Mouse (Mus musculus) liver, adult 2 months (tissue): ENCODE measurements at regions not wholly inside any gene's neighbourhood (a gene's known extent, or its start where the extent isn't known, plus 50 kb on each side); places are given as distances from the start of the nearest gene placed in this dataset.

Source experiments
- DNase-seq: peaks from one replicate; pipeline ENCODE4 v3.0.0-alpha.2; 2011; ENCODE audit warnings: low read depth, low spot score; ENCODE audit errors: extremely low read depth
- H3K27ac ChIP-seq: fragments of 200-500 bp; replicated peaks from 2 replicates; pipeline ENCODE4 v1.5.1; 2012; ENCODE audit warnings: low read depth, mild to moderate bottlenecking, control low read depth, inconsistent platforms, low read length; ENCODE audit not compliant: insufficient read depth
- H3K27me3 ChIP-seq: fragments of 200-500 bp; 2 replicates; pipeline ENCODE4 v1.6.1; 2012; ENCODE audit warnings: mild to moderate bottlenecking, moderate library complexity, low read length, inconsistent platforms; ENCODE audit not compliant: control insufficient read depth, insufficient read depth
- H3K36me3 ChIP-seq: fragments of 200-500 bp; 2 replicates; pipeline ENCODE4 v1.6.1; 2012; ENCODE audit warnings: low read length, inconsistent platforms; ENCODE audit not compliant: control insufficient read depth, insufficient read depth
- H3K4me1 ChIP-seq: fragments of 200-500 bp; 2 replicates; pipeline ENCODE4 v1.6.1; 2011; ENCODE audit warnings: low read length; ENCODE audit not compliant: control insufficient read depth, insufficient read depth
- H3K4me3 ChIP-seq: fragments of 200-500 bp; 2 replicates; pipeline ENCODE4 v1.5.1; 2011; ENCODE audit warnings: low read depth, mild to moderate bottlenecking, control low read depth, low read length, moderate library complexity; ENCODE audit not compliant: insufficient read depth
- H3K79me2 ChIP-seq: fragments of 200-500 bp; 2 replicates; pipeline ENCODE4 v1.6.1; 2012; ENCODE audit warnings: inconsistent platforms, mild to moderate bottlenecking, low read length, moderate library complexity; ENCODE audit not compliant: control insufficient read depth, insufficient read depth
- H3K9ac ChIP-seq: fragments of 200-500 bp; 2 replicates; pipeline ENCODE4 v1.6.1; 2012; ENCODE audit warnings: low read depth, mild to moderate bottlenecking, control low read depth, inconsistent platforms, low read length
- CTCF ChIP-seq: fragments of 200-500 bp; IDR thresholded peaks from 2 replicates; pipeline ENCODE4 v1.5.1; 2011; ENCODE audit warnings: low read depth, low read length, control low read depth
- POLR2A ChIP-seq: fragments of 200-500 bp; IDR thresholded peaks from 2 replicates; pipeline ENCODE4 v1.6.1; 2011; ENCODE audit warnings: low read length, control low read depth; ENCODE audit not compliant: insufficient read depth; ENCODE audit errors: extremely low read depth
- WGBS: fragments of 180-500 bp; shearing (Covaris S2); methylation state at CpG from one replicate; pipeline ENCODE4 v1.1.7; 2018; 5-methylcytosine and 5-hydroxymethylcytosine counted together

- H3K36me3 ChIP-seq, result no peaks in the 10 kb centered on the region
- H3K79me2 ChIP-seq, result no peaks in the 10 kb centered on the region
- H3K4me1 ChIP-seq, result no peaks in the 10 kb centered on the region
- no peaks in the 10 kb centered on the region for H3K27me3 ChIP-seq
- no peak for DNase-seq
- H3K27ac ChIP-seq, result no peak overlapping the region
- TF ChIP-seq CTCF, result no peak
- no peak for TF ChIP-seq POLR2A
- no peak overlapping the region for H3K9ac ChIP-seq
- 74% methylated on average over 5 of the region's 5 CpGs for WGBS
- no peak overlapping the region for H3K4me3 ChIP-seq
Measured at GRCm38 (mm10) chr2:101455591-101455990, 168.9 kb upstream of the Rag2 start.

GRCm38 (mm10) chr2:101458959-101459358 lies 165.6 kb upstream of the Rag2 start:
- WGBS, result 82% methylated on average over 1 of the region's 1 CpGs
- Histone ChIP-seq H3K79me2 (no peaks in the 10 kb centered on the region), H3K27ac (no peak overlapping the region), H3K9ac (no peak overlapping the region), H3K27me3 (no peaks in the 10 kb centered on the region), H3K4me3 (no peak overlapping the region), H3K36me3 (no peaks in the 10 kb centered on the region), H3K4me1 (no peaks in the 10 kb centered on the region)
- TF ChIP-seq POLR2A, result no peak
- TF ChIP-seq CTCF, result no peak
- DNase-seq, result no peak

DNA sequence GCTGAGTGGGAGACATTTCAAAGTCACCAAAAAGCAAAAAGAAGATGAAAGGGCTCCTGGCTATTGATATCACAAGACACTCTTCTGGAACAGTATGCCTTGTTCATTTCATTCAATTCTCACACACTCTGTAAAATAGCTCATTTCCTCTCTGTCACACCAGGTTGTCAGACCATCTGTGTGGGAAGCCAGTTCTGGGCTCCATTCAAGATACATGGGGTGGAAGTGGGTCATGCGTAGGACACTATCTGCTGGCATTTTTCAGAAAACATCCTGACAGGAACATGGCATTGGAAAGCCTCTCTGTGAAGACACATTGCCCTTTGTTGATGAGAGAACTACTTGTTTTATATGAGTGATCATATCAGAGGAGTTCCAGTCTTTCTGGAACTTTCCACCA lies 162.1 kb upstream of the Rag2 start:
- H3K27me3 ChIP-seq, result no peaks in the 10 kb centered on the region
- H3K27ac ChIP-seq, result no peak overlapping the region
- H3K79me2 ChIP-seq, result no peaks in the 10 kb centered on the region
- H3K36me3 ChIP-seq, result no peaks in the 10 kb centered on the region
- no peak for DNase-seq
- H3K9ac ChIP-seq, result no peak overlapping the region
- H3K4me1 ChIP-seq, result no peaks in the 10 kb centered on the region
- no peak for TF ChIP-seq POLR2A
- TF ChIP-seq CTCF, result no peak
- no peak overlapping the region for H3K4me3 ChIP-seq
- WGBS, result 89% methylated on average over 1 of the region's 1 CpGs

GRCm38 (mm10) chr2:101464291-101465140 lies 160.0 kb upstream of the Rag2 start:
- H3K4me3 ChIP-seq, result no peak overlapping the region
- H3K27me3 ChIP-seq, result no peaks in the 10 kb centered on the region
- no peaks in the 10 kb centered on the region for H3K4me1 ChIP-seq
- H3K79me2 ChIP-seq, result no peaks in the 10 kb centered on the region
- no peak for DNase-seq
- H3K27ac ChIP-seq, result no peak overlapping the region
- WGBS, result 73% methylated on average over 9 of the region's 9 CpGs
- TF ChIP-seq CTCF (no peak), POLR2A (no peak)
- H3K9ac ChIP-seq, result no peak overlapping the region
- no peaks in the 10 kb centered on the region for H3K36me3 ChIP-seq

DNA sequence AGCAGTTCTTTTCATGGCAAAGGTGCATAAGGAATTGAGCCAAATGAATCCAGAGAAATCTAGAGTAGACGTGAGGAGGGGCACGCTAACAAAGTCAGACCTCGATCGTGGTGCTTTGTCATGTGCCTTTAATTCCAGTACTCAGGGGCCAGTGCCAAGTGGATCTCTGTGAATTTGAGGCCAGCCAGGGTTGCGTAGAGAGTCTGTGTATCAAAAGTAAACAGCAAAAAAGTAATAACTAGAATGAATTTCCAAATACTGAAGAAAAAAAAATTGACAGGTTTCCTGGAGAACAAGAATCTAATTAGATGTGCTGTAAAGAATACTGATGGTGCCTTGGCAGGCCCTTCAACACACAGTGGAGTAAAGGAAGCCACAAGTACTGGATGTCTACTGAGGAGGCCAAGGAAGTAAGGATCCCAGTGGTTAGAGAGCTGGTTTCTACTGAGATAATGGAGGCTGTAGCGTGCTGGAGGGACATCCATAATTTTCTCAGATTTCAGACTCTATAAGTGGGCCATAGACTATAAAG lies 153.9 kb upstream of the Rag2 start:
- 70% methylated on average over 6 of the region's 6 CpGs for whole genome bisulfite sequencing
- Histone ChIP-seq H3K79me2 (no peaks in the 10 kb centered on the region), H3K27me3 (no peaks in the 10 kb centered on the region), H3K4me1 (no peaks in the 10 kb centered on the region), H3K9ac (no peak overlapping the region), H3K36me3 (no peaks in the 10 kb centered on the region), H3K27ac (no peak overlapping the region), H3K4me3 (no peak overlapping the region)
- DNase-seq, result no peak
- no peak for TF ChIP-seq CTCF
- no peak for TF ChIP-seq POLR2A

GRCm38 (mm10) chr2:101472449-101473115 lies 151.9 kb upstream of the Rag2 start:
- no peaks in the 10 kb centered on the region for H3K27me3 ChIP-seq
- TF ChIP-seq CTCF (peak; percentile 98), POLR2A (no peak)
- no peaks in the 10 kb centered on the region for H3K79me2 ChIP-seq
- no peaks in the 10 kb centered on the region for H3K4me1 ChIP-seq
- H3K4me3 ChIP-seq, result no peak overlapping the region
- peak; percentile 78 for DNase-seq
- no peak overlapping the region for H3K27ac ChIP-seq
- 28% methylated on average over 8 of the region's 8 CpGs for WGBS
- H3K9ac ChIP-seq, result no peak overlapping the region
- H3K36me3 ChIP-seq, result no peaks in the 10 kb centered on the region
